Mouse (Mus musculus): ENCODE measurements at regions not wholly inside any gene's neighbourhood (a gene's known extent, or its start where the extent isn't known, plus 50 kb on each side); places are given as distances from the start of the nearest gene placed in this dataset.

DNA sequence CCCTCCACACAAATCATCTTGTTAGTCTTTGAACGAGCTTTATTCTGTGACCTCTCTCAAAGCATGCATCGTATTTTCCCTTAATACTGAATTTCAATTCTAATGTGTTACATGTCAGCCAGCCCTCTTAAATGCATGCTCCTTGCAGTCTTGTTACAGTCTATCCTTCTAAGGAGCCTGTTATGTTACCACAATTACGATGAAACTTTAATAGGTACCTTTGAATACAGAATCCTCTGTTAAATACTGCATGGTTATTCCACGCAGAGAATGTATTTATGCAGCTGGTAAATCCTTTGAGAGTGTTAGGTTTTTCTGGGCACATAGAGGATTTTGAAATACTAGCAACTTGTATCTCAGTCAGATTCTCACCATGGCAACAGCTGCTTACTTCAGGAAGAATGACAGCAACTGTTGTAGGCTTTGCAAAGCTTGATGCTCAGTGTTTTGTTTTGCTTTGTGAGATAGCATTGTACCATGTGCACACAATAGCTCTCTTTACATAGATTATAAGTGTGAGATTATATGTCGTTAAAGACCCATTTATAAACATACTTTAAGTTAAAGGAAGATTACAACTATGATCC lies 532.9 kb upstream of the Negr1 start:
- H3K4me1 ChIP-seq: no peaks in the 10 kb centered on the region
- no peak overlapping the region for H3K4me3 ChIP-seq
- no peak for ATAC-seq (ENCODE audit: insufficient number of reproducible peaks, low FRiP score, low TSS enrichment, low read depth)
- no peak overlapping the region for H3K4me2 ChIP-seq
- no peak overlapping the region for H3K9ac ChIP-seq
- 65% methylated on average over 5 of the region's 5 CpGs for WGBS
- no peaks in the 10 kb centered on the region for H3K9me3 ChIP-seq
- no peak overlapping the region for H3K27ac ChIP-seq
- H3K36me3 ChIP-seq: no peaks in the 10 kb centered on the region
- H3K27me3 ChIP-seq: no peaks in the 10 kb centered on the region

- no peak overlapping the region for H3K9ac ChIP-seq
- H3K9me3 ChIP-seq: no peaks in the 10 kb centered on the region
- H3K27me3 ChIP-seq: no peaks in the 10 kb centered on the region
- H3K36me3 ChIP-seq: no peaks in the 10 kb centered on the region
- H3K4me3 ChIP-seq: no peak overlapping the region
- 65% methylated on average over 4 of the region's 4 CpGs for WGBS
- no peaks in the 10 kb centered on the region for H3K4me1 ChIP-seq
- no peak overlapping the region for H3K4me2 ChIP-seq
- ATAC-seq (ENCODE audit: insufficient number of reproducible peaks, low FRiP score, low TSS enrichment, low read depth): no peak
- H3K27ac ChIP-seq: no peak overlapping the region
Measured at GRCm38 (mm10) chr3:156070257-156070656, 491.3 kb upstream of the Negr1 start.

GRCm38 (mm10) chr3:156082268-156082667 lies 479.3 kb upstream of the Negr1 start:
- ATAC-seq (ENCODE audit: insufficient number of reproducible peaks, low FRiP score, low TSS enrichment, low read depth): no peak
- Histone ChIP-seq H3K4me1 (no peaks in the 10 kb centered on the region), H3K27me3 (no peaks in the 10 kb centered on the region), H3K4me3 (no peak overlapping the region), H3K9ac (no peak overlapping the region), H3K9me3 (no peaks in the 10 kb centered on the region), H3K27ac (no peak overlapping the region), H3K4me2 (no peak overlapping the region), H3K36me3 (no peaks in the 10 kb centered on the region)

DNA sequence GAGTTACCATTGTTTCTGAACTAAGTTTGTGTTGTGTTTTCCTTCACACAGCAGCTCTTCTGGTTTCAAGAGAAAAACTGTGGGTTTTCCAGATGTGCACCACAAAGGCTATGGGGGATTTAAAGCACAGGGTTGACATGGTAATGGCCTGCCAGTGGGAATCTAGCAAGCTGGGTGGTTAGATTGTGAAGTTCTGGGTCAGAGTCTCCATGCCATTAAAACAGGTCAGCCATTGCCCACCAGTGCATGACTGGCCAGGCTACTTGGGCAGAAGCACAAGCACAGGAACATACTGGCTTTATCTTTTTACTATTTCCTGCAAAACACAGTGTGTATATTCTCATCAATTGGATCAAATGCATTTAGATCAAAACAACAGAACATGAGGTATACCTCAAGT lies 467.9 kb upstream of the Negr1 start:
- no peaks in the 10 kb centered on the region for H3K27me3 ChIP-seq
- ATAC-seq (ENCODE audit: insufficient number of reproducible peaks, low FRiP score, low TSS enrichment, low read depth): no peak

DNA sequence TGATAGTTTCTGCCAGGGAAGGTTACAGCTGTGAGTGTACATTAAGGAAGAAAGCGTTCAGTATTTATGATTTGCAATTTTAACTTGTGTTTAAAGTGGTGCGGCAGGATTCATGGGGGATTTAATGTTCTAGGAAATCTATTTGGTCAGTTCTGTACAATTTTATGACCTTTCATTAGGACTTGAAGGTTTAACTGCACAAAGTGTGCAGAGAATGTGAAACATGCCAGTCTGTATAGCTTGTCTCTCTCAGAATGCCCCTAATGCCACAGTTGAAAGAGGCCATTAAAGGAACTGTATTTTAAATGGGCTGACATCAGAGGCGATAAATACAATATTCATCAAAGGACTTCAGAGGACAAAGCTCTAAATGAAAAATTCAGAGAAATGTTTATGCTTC lies 466.6 kb upstream of the Negr1 start:
- no peak overlapping the region for H3K9ac ChIP-seq
- no peak overlapping the region for H3K4me2 ChIP-seq
- H3K36me3 ChIP-seq: no peaks in the 10 kb centered on the region
- H3K4me1 ChIP-seq: no peaks in the 10 kb centered on the region
- H3K4me3 ChIP-seq: no peak overlapping the region
- H3K9me3 ChIP-seq: no peaks in the 10 kb centered on the region
- H3K27ac ChIP-seq: no peak overlapping the region
- no peaks in the 10 kb centered on the region for H3K27me3 ChIP-seq
- 31% methylated on average over 3 of the region's 3 CpGs for WGBS
- ATAC-seq (ENCODE audit: insufficient number of reproducible peaks, low FRiP score, low TSS enrichment, low read depth): no peak

More for the DNA sequence above, 467.9 kb upstream of the Negr1 start:
- no peaks in the 10 kb centered on the region for H3K4me1 ChIP-seq
- no peaks in the 10 kb centered on the region for H3K9me3 ChIP-seq
- no peaks in the 10 kb centered on the region for H3K36me3 ChIP-seq
- H3K4me2 ChIP-seq: no peak overlapping the region
- no peak overlapping the region for H3K9ac ChIP-seq
- no peak overlapping the region for H3K4me3 ChIP-seq
- H3K27ac ChIP-seq: no peak overlapping the region

- no peaks in the 10 kb centered on the region for H3K27me3 ChIP-seq
- H3K4me2 ChIP-seq: no peak overlapping the region
- no peak for ATAC-seq (ENCODE audit: insufficient number of reproducible peaks, low FRiP score, low TSS enrichment, low read depth)
- no peak overlapping the region for H3K9ac ChIP-seq
- H3K36me3 ChIP-seq: no peaks in the 10 kb centered on the region
- H3K9me3 ChIP-seq: no peaks in the 10 kb centered on the region
- H3K27ac ChIP-seq: no peak overlapping the region
- 81% methylated on average over 1 of the region's 1 CpGs for WGBS
- H3K4me3 ChIP-seq: no peak overlapping the region
- H3K4me1 ChIP-seq: no peaks in the 10 kb centered on the region
Measured at GRCm38 (mm10) chr3:156105788-156106187, 455.8 kb upstream of the Negr1 start.

- H3K9me3 ChIP-seq: no peaks in the 10 kb centered on the region
- H3K27ac ChIP-seq: no peak overlapping the region
- 37% methylated on average over 3 of the region's 3 CpGs for WGBS
- no peaks in the 10 kb centered on the region for H3K4me1 ChIP-seq
- no peaks in the 10 kb centered on the region for H3K36me3 ChIP-seq
- H3K4me2 ChIP-seq: no peak overlapping the region
- H3K9ac ChIP-seq: no peak overlapping the region
- no peak for ATAC-seq (ENCODE audit: insufficient number of reproducible peaks, low FRiP score, low TSS enrichment, low read depth)
- no peaks in the 10 kb centered on the region for H3K27me3 ChIP-seq
- H3K4me3 ChIP-seq: no peak overlapping the region
Measured at GRCm38 (mm10) chr3:156120341-156120740, 441.3 kb upstream of the Negr1 start.

GRCm38 (mm10) chr3:156131598-156131997 lies 430.0 kb upstream of the Negr1 start:
- no peak for ATAC-seq (ENCODE audit: insufficient number of reproducible peaks, low FRiP score, low TSS enrichment, low read depth)
- Histone ChIP-seq H3K4me2 (no peak overlapping the region), H3K27me3 (no peaks in the 10 kb centered on the region), H3K27ac (no peak overlapping the region), H3K36me3 (no peaks in the 10 kb centered on the region), H3K4me3 (no peak overlapping the region), H3K4me1 (no peaks in the 10 kb centered on the region), H3K9me3 (no peaks in the 10 kb centered on the region), H3K9ac (no peak overlapping the region)
- WGBS: 54% methylated on average over 1 of the region's 1 CpGs

DNA sequence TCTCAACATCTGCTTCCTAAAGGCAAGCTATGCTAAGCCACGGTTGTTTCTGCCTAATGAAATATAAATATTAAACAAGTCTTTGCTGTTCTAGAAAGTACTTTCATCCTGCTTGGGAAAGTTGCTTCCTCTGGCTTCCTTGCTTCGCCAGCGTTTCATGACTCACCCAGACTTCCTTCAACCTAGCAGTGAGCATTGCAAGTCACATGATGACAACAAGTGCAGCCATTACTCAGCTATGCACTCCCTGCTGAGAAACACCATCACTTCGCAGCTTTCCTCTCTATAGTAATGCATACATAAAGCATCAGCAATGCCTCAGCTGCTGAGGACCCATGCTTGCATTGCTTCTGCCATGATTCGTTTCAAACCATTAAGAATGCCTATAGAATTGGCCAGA lies 420.2 kb upstream of the Negr1 start:
- 39% methylated on average over 5 of the region's 5 CpGs for WGBS

GRCm38 (mm10) chr3:156149322-156149721 lies 412.3 kb upstream of the Negr1 start:
- Histone ChIP-seq H3K4me1 (no peaks in the 10 kb centered on the region), H3K9me3 (no peaks in the 10 kb centered on the region), H3K4me3 (no peak overlapping the region), H3K27me3 (no peaks in the 10 kb centered on the region), H3K4me2 (no peak overlapping the region), H3K36me3 (no peaks in the 10 kb centered on the region), H3K9ac (no peak overlapping the region), H3K27ac (no peak overlapping the region)
- ATAC-seq (ENCODE audit: insufficient number of reproducible peaks, low FRiP score, low TSS enrichment, low read depth): no peak
- WGBS: 86% methylated on average over 3 of the region's 3 CpGs

More for the DNA sequence above, 420.2 kb upstream of the Negr1 start:
- H3K4me2 ChIP-seq: no peak overlapping the region
- no peaks in the 10 kb centered on the region for H3K36me3 ChIP-seq
- no peak overlapping the region for H3K27ac ChIP-seq
- H3K4me1 ChIP-seq: no peaks in the 10 kb centered on the region
- H3K9ac ChIP-seq: no peak overlapping the region
- H3K9me3 ChIP-seq: no peaks in the 10 kb centered on the region
- no peaks in the 10 kb centered on the region for H3K27me3 ChIP-seq
- no peak overlapping the region for H3K4me3 ChIP-seq
- ATAC-seq (ENCODE audit: insufficient number of reproducible peaks, low FRiP score, low TSS enrichment, low read depth): no peak

DNA sequence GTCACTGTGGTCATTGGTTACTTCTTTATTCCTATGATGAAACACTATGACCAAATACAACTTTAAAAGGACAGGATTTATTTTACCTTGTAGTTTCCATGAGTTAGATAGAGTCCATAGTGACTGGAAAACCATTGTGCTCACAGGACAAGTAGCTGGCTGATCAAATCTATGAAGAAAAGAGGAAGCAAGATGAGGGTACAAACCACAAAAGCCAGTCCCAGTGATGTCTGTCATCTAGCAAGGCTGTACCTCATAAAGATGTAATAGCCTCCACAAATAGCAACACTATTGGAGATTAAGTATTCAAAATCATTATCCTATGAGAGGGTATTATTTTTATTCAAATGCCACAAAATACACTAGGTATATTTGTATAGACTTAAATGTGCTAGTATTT lies 391.5 kb upstream of the Negr1 start:
- Histone ChIP-seq H3K4me1 (no peaks in the 10 kb centered on the region), H3K9ac (no peak overlapping the region), H3K27ac (no peak overlapping the region), H3K27me3 (no peaks in the 10 kb centered on the region), H3K4me3 (no peak overlapping the region), H3K4me2 (no peak overlapping the region), H3K9me3 (no peaks in the 10 kb centered on the region), H3K36me3 (no peaks in the 10 kb centered on the region)
- no peak for ATAC-seq (ENCODE audit: insufficient number of reproducible peaks, low FRiP score, low TSS enrichment, low read depth)

DNA sequence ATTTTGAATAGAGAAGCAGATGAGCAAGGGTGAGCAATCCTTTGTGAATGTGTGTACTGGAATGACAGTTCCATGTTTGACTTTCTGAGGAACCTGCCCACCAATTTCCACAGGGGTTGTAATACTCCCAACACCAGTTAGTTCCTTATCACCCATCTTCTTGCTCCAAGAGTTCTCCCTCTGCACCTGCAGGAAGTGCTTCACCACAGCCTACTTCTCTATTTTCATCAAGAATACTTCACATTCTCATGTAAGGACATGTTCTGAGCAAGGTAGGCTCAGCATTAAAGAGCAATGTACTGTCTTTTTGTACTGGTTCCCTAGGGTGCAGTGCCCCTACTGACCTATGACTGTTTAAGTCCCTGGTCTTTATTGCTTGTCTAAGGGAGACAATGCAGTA lies 362.9 kb upstream of the Negr1 start:
- Histone ChIP-seq H3K4me1 (no peaks in the 10 kb centered on the region), H3K4me3 (no peak overlapping the region), H3K9ac (no peak overlapping the region), H3K27me3 (no peaks in the 10 kb centered on the region), H3K9me3 (no peaks in the 10 kb centered on the region), H3K27ac (no peak overlapping the region), H3K36me3 (no peaks in the 10 kb centered on the region), H3K4me2 (no peak overlapping the region)
- ATAC-seq (ENCODE audit: insufficient number of reproducible peaks, low FRiP score, low TSS enrichment, low read depth): no peak

GRCm38 (mm10) chr3:156199749-156200467 lies 361.7 kb upstream of the Negr1 start:
- Histone ChIP-seq H3K9me3 (no peaks in the 10 kb centered on the region), H3K36me3 (no peaks in the 10 kb centered on the region), H3K27me3 (no peaks in the 10 kb centered on the region), H3K27ac (no peak overlapping the region), H3K9ac (no peak overlapping the region), H3K4me2 (no peak overlapping the region), H3K4me3 (no peak overlapping the region), H3K4me1 (no peaks in the 10 kb centered on the region)
- ATAC-seq (ENCODE audit: insufficient number of reproducible peaks, low FRiP score, low TSS enrichment, low read depth): no peak
